Mouse (Mus musculus) kidney, adult 2 months (tissue): ENCODE measurements around the gene Pbx4. TPM values are rescaled to one million over a fixed set of nuclear protein-coding genes. Genes with fewer than 3 reads are reported as not detected.

Source experiments
- DNase-seq: peaks from one replicate; pipeline ENCODE4 v3.0.0; 2021
- H3K27ac ChIP-seq: fragments of 200-500 bp; 2 replicates; pipeline ENCODE4 v1.5.1; 2012; ENCODE audit warnings: low read depth, low read length, control low read depth, inconsistent platforms; ENCODE audit not compliant: insufficient read depth
- H3K27me3 ChIP-seq: fragments of 200-500 bp; replicated peaks from 2 replicates; pipeline ENCODE4 v1.6.1; 2012; ENCODE audit warnings: mild to moderate bottlenecking, moderate library complexity, low read length, inconsistent platforms; ENCODE audit not compliant: control insufficient read depth, insufficient read depth
- H3K36me3 ChIP-seq: fragments of 200-500 bp; 2 replicates; pipeline ENCODE4 v1.6.1; 2012; ENCODE audit warnings: mild to moderate bottlenecking, moderate library complexity, low read length, inconsistent platforms; ENCODE audit not compliant: control insufficient read depth, insufficient read depth
- H3K4me1 ChIP-seq: fragments of 200-500 bp; 2 replicates; pipeline ENCODE4 v1.6.1; 2011; ENCODE audit warnings: low read length; ENCODE audit not compliant: control insufficient read depth, insufficient read depth
- H3K4me3 ChIP-seq: fragments of 200-500 bp; 2 replicates; pipeline ENCODE4 v1.5.1; 2011; ENCODE audit warnings: mild to moderate bottlenecking, low read depth, low read length, control low read depth; ENCODE audit not compliant: insufficient read depth
- CTCF ChIP-seq: fragments of 200-500 bp; conservative IDR thresholded peaks from 2 replicates; pipeline ENCODE4 v1.5.1; 2011; ENCODE audit warnings: low read depth, mild to moderate bottlenecking, control low read depth, low read length, moderate library complexity, mixed read lengths; ENCODE audit not compliant: insufficient read depth, insufficient read length
- POLR2A ChIP-seq: fragments of 200-500 bp; IDR thresholded peaks from one replicate; pipeline ENCODE4 v1.6.1; 2011; ENCODE audit warnings: low read depth, low read length, control low read depth
- WGBS: fragments of 180-500 bp; shearing (Covaris S2); methylation state at CpG from one replicate; pipeline ENCODE4 v1.1.7; 2018; 5-methylcytosine and 5-hydroxymethylcytosine counted together
- polyA plus RNA-seq: library from polyadenylated mRNA; depleted of rRNA; stranded (reverse); fragments of >200 nt; gene quantifications from 2 replicates; pipeline ENCODE4 v1.2.3, GENCODE M21; 2012

The Pbx4 gene
- polyA plus RNA-seq, 1 experiment, result 3.6 TPM

DNA sequence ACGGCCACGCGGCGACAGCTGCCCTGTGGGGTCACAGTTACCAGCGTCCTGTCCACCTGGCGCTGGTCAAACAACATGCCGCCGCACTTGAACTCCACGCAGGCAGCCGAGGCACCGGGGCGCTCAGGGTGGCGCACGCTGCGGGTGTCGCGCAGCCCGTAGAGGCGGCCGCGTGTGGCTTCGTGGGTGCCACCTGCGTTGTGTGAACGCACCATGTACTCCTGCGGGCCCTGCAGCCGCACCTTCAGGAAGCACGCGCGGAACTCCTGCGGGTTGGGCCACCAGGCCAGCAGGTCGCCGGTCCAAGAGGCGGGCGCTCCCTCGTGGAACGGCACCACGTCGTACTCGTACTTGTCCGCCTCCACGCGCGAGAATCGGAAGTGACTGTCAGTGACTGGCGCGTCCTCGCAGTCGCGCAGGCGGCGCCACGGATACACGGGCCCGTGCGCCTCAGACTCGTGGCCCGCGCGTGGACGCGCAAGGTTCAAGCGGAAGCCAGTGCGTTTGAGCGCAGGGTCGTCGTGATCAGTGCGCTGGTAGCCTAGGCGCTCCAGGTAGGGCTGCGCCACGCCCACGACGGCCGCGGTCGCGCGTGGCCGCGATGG lies 49.1 kb downstream of the Pbx4 start:
- no peak for DNase-seq
- Histone ChIP-seq H3K27me3 (0 out of 2 replicates have a peak, but pooled peaks cover 3% of the 10 kb centered on the region), H3K36me3 (no peaks in the 10 kb centered on the region), H3K4me3 (peak overlapping the region; percentile 27; the same call in 1 of the 2 replicates), H3K4me1 (no peaks in the 10 kb centered on the region), H3K27ac (no peak overlapping the region)
- 20% methylated on average over 79 of the region's 79 CpGs for WGBS
- no peak for TF ChIP-seq CTCF
- TF ChIP-seq POLR2A, result no peak

DNA sequence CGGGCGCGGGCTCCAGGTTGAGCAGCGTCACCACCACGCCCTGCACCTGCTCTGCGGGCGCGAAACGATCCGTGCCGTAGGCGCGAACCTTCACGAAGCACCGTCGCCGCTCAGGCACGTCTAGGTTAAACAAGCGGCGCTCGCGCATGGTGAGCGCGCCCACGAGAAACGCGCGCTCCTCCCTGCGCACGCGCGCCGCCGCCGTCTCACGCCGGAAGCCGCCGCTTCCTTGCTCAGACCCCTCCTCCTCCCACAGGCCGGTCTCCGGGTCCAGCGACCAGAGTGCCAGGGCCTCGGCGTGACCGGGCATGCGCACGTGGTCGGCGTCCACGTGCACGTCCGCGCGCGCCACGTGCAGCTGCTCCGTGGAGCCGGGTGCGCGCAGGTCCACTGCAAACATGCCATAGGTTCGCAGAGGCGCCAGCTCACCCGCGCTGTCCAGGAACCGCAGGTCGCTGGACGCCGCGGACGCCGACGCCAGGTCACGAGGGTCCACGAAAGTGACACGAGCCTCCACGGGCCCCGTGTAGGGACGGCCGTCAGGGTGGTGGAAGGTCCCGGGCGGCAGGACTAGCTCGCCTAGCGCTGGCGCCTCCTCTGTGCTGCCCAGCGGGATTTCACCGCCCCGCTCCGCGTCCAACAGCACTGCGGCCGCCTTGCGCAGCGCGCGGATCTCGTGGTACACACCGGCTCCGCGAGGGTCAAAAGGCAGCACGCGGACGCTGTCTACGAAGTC lies 49.9 kb downstream of the Pbx4 start:
- peak; percentile 73 for DNase-seq
- Histone ChIP-seq H3K36me3 (no peaks in the 10 kb centered on the region), H3K27ac (no peak overlapping the region), H3K27me3 (0 out of 2 replicates have a peak, but pooled peaks cover 3% of the 10 kb centered on the region), H3K4me3 (peak overlapping the region; percentile 27; the same call in 1 of the 2 replicates), H3K4me1 (no peaks in the 10 kb centered on the region)
- WGBS, result 5% methylated on average over 103 of the region's 103 CpGs
- no peak for TF ChIP-seq POLR2A
- TF ChIP-seq CTCF, result no peak

GRCm38 (mm10) chr8:69882833-69883600 lies 50.7 kb downstream of the Pbx4 start:
- 0 out of 2 replicates have a peak, but pooled peaks cover 3% of the 10 kb centered on the region for H3K27me3 ChIP-seq
- no peaks in the 10 kb centered on the region for H3K4me1 ChIP-seq
- no peak for TF ChIP-seq POLR2A
- no peak for TF ChIP-seq CTCF
- no peak overlapping the region for H3K4me3 ChIP-seq
- H3K36me3 ChIP-seq, result no peaks in the 10 kb centered on the region
- no peak for DNase-seq
- WGBS, result 13% methylated on average over 52 of the region's 52 CpGs
- no peak overlapping the region for H3K27ac ChIP-seq

DNA sequence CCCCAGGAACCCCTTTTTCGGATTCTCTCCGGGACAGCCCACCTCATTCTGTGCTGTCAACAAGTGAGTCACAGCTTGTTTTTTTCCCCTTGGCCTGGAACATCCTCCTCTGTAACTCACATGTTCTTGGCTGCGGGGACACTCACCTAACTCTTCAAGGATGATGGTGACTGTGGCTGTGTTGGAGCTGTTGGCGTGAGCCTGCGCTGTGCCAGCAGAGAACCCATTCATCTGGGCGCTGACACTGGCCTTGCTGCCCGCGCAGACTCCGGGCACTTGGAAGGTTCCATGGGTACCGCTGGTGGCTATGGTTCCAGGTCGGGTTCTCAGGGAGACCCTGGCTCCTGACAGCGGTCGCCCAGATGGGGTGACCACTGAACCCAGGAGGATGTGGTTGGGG lies 51.9 kb downstream of the Pbx4 start:
- Histone ChIP-seq H3K27me3 (0 out of 2 replicates have a peak, but pooled peaks cover 3% of the 10 kb centered on the region), H3K36me3 (no peaks in the 10 kb centered on the region), H3K27ac (no peak overlapping the region), H3K4me1 (0 out of 2 replicates have a peak, but pooled peaks cover 2% of the 10 kb centered on the region), H3K4me3 (no peak overlapping the region)
- TF ChIP-seq CTCF, result no peak
- TF ChIP-seq POLR2A, result no peak
- WGBS, result 57% methylated on average over 13 of the region's 13 CpGs
- DNase-seq, result no peak

GRCm38 (mm10) chr8:69887289-69888243 lies 55.3 kb downstream of the Pbx4 start, which contains the start of gene Cilp2:
TSS of gene Cilp2 (minus strand) at chr8:69887687.
- WGBS, result 2% methylated on average over 58 of the region's 60 CpGs
- DNase-seq, result peak; percentile 54
- H3K27me3 ChIP-seq, result 0 out of 2 replicates have a peak, but pooled peaks cover 2% of the 10 kb centered on the region

DNA sequence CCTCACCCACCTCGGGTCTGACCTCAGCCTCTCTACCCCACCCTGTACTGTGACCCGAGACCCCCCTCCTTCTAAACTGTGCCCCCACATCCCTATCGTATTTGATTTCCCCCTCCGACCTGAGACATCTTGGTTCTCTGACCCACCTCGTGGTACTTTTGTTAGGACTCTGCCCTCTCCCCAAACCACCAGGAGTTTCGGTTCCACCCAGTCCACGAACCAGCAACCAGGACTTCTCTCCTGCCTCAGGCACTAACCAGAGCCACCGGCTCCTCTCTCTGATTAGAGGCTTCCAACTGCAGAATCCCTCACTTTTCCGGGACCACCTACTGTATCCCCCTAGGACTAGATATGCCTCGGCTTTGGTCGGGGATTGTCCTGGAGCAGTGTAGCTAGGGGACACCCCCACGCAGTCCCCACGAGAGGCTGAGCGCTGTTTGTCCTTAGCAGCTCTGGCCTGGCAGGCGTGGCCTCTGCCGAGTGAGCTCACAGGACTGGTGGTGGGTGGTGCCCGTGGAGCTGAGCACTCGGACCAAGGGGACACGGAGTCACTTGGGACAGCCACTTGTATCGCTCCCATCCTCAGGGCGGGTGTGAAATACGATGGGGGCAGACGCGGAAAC lies 56.1 kb downstream of the Pbx4 start:
- DNase-seq, result no peak

More at GRCm38 (mm10) chr8:69887289-69888243, 55.3 kb downstream of the Pbx4 start, which contains the start of gene Cilp2:
- H3K4me3 ChIP-seq, result peak within 1 kb of the TSS; percentile 19
- TF ChIP-seq CTCF (no peak), POLR2A (no peak)
- no peaks in the 10 kb centered on the region for H3K36me3 ChIP-seq
- 0 out of 2 replicates have a peak, but pooled peaks cover 2% of the 10 kb centered on the region for H3K4me1 ChIP-seq
- no peak within 1 kb of the TSS for H3K27ac ChIP-seq

More for the DNA sequence above, 56.1 kb downstream of the Pbx4 start:
- Histone ChIP-seq H3K36me3 (no peaks in the 10 kb centered on the region), H3K27ac (no peak overlapping the region), H3K27me3 (no peaks in the 10 kb centered on the region), H3K4me3 (peak overlapping the region; percentile 11; the same call in 1 of the 2 replicates), H3K4me1 (0 out of 2 replicates have a peak, but pooled peaks cover 2% of the 10 kb centered on the region)
- 3% methylated on average over 24 of the region's 24 CpGs for WGBS
- TF ChIP-seq CTCF, result no peak
- TF ChIP-seq POLR2A, result no peak
